Mouse (Mus musculus) gastrocnemius, adult 8-10 months (tissue): ENCODE data around the gene Gm28042. TPM values are rescaled to one million over a fixed set of nuclear protein-coding genes. Genes with fewer than 3 reads are reported as not detected.

Source experiments
- DNase-seq, 2 experiments: peaks; one replicate each; pipeline ENCODE4 v3.0.0; 2022; ENCODE audit warnings: low spot score in 2 of 2
- total RNA-seq, 4 experiments: library from RNA; stranded (reverse); gene quantifications; 2 replicates each; pipeline ENCODE4 v1.2.4; 2022

The Gm28042 gene
- total RNA-seq, 4 experiments from 2014 or later: 0.22 to 1.1 (median 0.74) TPM; not detected in 1

GRCm38 (mm10) chr2:120058818-120059217, 31.5 kb downstream of the Gm28042 start:
- DNase-seq: no peak

GRCm38 (mm10) chr2:120059466-120059865, 32.2 kb downstream of the Gm28042 start:
- no peak for DNase-seq

DNA sequence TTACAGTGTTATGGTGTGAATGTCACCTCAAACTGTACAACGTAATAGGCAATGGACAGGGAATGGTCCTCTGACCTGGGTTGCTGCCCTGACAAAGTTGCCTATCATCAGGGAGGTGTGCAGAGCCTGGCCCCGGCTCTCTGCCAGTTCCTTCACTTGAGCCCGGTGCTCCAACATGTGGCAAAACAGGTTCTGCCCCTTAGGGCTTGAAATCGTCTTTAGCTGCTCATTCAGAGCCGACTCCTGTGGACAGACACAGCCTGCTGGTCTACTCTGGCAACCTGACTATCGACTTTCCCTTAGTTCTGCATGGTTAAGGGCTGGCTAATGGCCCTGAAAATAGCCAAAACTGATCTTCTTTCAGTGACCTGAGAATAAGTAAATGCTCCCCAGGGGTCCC, 32.9 kb downstream of the Gm28042 start:
- no peak for DNase-seq

DNA sequence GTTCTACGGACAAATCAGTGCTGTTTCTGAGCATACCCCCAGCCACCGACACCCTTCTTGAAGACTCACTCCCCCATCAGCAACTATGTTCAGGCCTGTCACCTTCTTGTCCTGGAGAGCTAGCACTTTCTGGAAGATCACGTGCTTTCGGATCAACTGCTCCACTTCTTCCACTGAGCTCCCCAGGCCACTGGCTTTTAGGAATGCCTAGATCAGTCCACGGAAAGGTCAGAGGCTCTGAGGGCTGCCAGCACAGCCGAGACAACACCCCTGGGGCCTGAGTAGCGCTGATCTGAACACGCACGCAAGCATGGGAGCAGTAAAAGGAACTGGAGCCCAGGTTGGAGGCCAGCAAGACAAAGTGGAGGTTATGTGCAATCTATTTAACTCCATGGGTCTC, 33.4 kb downstream of the Gm28042 start:
- DNase-seq: peak in 1 of 2 experiments; percentile 36

DNA sequence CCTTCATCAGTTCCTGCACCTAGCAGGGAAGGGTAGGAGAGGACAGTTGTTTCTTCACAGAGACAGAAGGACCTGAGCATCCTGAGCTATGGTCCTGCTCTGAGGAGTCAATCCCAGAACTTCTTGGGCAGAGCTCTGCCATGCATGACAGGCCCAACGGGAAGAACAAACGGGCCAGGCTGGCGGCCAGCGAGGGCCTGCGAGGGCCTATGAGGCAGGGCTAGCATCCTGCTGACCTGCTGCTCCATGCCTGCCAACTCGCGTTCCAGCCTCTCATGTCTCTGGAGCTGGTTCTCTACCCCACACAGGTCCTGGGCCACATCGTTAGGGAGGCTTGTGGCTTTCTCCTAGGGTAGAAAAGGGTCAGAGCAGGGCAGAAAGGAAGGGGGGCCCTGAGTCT, 35.0 kb downstream of the Gm28042 start:
- no peak for DNase-seq

DNA sequence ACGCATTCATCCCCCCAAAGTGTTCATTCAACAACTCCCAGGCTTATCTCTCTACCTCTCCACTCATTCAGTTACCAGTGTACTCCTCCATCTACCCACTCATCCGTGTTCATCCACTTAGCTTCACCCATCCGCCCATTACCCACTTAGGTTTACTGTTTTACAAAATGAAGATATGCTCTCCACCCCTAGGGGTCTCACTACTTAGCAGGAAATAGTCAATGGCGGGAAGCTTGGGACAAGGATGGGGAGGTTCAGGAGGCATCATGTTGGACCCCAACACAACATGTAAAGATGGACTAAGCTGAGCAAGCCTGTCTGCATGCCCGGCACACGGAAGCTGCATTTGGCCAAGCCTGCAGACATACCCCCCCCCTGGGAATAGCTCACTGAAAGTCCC, 37.3 kb downstream of the Gm28042 start:
- no peak for DNase-seq

DNA sequence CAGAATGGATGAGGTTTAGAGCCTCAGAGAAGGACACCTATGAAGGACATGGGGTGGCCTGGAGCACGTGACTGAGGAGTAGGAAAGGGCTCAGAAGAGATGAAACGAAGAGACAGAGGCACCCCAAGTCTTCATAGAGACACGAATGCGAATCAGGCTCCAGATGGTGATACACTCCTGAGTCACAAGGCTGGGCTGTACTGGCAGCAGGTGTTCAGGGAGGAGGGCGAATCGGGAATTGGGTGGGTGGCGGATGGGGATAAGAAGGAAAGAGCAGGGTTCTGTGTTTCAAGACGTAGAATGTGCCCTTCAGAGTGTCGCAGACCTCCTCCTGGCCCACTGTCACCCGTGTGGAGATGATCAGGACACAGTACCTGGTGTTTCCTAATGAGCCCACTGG, 38.0 kb downstream of the Gm28042 start:
- no peak for DNase-seq

GRCm38 (mm10) chr2:120066224-120066623, 38.9 kb downstream of the Gm28042 start:
- no peak for DNase-seq

DNA sequence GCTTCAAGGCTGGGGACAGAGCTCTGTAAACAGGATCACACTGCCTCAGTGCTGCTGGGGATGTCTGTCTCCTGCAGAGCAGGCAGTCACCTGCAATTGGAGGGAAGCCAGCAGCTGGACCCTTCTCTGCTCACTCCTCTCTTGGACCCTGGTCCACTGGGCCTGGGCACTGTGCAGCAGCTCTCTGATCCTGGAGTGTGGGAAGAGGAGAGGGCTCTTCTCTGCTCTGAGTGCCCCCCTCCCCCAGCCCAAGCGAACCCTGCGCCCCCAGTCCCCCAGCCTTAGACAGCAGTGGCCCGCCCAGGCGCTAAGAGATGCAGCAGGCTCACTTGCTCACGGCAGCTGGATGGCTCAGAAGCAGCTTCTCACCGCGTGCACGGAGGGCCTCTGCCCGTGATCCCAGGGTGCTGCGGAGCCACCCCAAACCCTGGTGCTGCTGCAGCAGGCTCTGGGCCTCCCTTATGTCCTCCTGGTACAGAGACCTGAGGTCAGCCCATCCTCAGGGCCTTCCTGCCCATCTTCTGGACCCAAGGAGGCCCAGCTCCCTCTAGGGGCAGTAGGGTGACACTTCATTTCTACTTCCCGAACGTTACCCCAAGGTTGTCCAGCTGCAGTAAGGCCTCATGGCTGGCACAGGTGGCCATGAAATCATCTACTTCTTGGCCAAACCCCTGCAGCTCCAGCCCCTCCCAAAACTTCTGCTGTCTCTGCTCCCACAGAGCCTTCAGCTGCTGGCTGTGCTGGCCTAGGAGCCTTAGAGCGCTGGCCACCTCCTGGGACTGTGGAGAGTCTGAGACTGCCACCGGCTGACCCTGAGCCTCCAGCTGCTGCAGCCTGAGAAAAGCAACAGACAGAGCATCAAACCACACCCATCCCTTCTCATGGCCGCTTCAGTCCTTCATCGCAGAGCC, 41.5 kb downstream of the Gm28042 start:
- DNase-seq: peak; percentile 27 to 34

- DNase-seq: no peak
These were observed 42.2 kb downstream of the Gm28042 start for GRCm38 (mm10) chr2:120069466-120069990.

- no peak for DNase-seq
These were observed 46.8 kb downstream of the Gm28042 start for GRCm38 (mm10) chr2:120074096-120074495.

GRCm38 (mm10) chr2:120076076-120076705, 48.9 kb downstream of the Gm28042 start:
- DNase-seq: peak in 1 of 2 experiments; percentile 29

DNA sequence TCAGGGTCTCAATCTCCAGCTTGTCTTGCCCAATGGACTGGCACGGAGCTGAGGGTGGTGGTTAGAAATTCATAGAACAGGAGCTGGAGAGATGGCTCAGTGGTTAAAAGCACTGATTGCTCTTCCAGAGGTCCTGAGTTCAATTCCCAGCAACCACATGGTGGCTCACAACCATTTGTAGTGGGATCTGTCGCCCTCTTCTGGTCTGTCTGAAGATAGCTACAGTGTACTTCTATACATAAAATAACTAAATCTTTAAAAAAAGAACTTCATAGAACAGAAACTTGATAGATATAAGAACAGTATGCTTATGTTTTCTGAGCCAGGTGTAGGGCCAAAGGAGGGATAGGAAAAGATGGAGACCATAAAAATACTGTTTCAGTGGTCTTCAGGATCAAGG, 55.1 kb downstream of the Gm28042 start:
- no peak for DNase-seq

DNA sequence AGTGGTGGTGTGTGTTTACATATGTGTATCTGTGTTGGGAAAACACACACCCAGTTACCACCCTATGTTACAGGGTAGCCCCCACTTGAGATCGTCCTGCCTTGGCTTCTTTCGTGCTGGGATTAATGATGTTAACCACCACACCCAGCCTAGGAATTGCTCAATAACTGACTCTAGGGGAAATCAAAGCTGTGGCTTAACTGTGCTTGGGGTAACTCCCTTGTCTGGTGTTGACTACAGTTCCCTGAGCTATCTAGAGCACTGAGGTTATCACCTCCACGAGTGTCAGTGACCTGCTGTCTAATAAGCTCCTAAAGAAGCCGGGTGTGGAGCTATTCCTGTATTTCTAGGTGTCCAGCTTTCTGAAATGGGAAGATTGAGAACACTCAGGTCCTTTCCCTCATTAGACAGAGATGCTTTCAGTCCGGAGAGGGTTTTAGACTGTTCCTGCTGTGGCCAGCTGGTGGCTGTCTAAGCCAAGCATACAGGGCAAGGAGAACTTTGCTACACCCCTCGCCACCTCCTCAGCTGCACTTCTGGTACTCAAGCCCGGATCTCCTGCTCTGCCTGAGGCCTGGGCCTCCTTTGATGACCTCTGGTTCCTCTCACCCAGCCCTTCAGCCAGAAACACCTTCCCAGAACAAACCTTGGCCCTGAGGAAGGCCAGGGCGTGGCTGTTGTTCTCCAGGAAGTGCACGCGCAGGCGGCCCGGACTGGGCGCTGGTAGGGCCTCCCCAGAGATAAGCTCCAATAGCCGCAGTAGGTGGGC, 57.5 kb downstream of the Gm28042 start:
- DNase-seq: peak in 1 of 2 experiments; percentile 39

- DNase-seq: no peak
These were observed 58.7 kb downstream of the Gm28042 start for GRCm38 (mm10) chr2:120086038-120086437.

GRCm38 (mm10) chr2:120087391-120087790, 60.1 kb downstream of the Gm28042 start:
- DNase-seq: no peak

GRCm38 (mm10) chr2:120087897-120088296, 60.6 kb downstream of the Gm28042 start:
- DNase-seq: no peak

- no peak for DNase-seq
These were observed 63.7 kb downstream of the Gm28042 start for GRCm38 (mm10) chr2:120090979-120091378.
